Mouse (Mus musculus) neutrophil, adult 59 days (primary cell): ENCODE measurements around the gene Ctbs. TPM values are rescaled to one million over a fixed set of nuclear protein-coding genes. Genes with fewer than 3 reads are reported as not detected.

Experiments used
- total RNA-seq, 2 experiments: library from RNA; stranded (reverse); gene quantifications; 1 replicate in 1 of 2; 2 replicates in 1 of 2; pipeline ENCODE4 v1.2.4; 2023

Ctbs gene
- 10 to 100 TPM; 25.1 to 25.9 TPM for total RNA-seq

DNA sequence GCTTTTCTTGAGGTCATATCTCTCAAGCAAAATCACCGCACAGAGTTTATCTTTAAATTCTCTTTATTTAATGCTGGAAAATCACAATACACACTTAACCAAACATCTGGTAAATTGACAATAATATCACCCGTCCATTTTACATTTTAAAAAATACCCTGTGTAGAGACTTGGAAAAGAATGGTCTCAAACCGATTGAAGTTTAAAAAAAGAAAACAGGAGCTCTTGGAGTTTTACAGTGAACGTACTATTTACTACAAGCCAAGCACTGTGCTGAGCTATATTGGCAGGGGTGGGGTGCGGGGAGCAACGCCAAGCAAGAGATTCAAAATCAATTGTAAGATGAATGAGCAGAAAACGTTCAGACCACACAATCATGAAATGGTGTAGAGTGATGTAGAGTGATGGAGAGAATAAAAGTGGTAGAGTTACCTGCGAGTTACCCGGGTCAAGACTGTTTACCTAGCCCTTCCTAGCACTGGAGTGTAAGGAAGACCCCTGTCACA, at the start of gene Ctbs:
Gene Ctbs, plus strand, starts transcription at position 51 of the 506 bp plus-strand sequence.

DNA sequence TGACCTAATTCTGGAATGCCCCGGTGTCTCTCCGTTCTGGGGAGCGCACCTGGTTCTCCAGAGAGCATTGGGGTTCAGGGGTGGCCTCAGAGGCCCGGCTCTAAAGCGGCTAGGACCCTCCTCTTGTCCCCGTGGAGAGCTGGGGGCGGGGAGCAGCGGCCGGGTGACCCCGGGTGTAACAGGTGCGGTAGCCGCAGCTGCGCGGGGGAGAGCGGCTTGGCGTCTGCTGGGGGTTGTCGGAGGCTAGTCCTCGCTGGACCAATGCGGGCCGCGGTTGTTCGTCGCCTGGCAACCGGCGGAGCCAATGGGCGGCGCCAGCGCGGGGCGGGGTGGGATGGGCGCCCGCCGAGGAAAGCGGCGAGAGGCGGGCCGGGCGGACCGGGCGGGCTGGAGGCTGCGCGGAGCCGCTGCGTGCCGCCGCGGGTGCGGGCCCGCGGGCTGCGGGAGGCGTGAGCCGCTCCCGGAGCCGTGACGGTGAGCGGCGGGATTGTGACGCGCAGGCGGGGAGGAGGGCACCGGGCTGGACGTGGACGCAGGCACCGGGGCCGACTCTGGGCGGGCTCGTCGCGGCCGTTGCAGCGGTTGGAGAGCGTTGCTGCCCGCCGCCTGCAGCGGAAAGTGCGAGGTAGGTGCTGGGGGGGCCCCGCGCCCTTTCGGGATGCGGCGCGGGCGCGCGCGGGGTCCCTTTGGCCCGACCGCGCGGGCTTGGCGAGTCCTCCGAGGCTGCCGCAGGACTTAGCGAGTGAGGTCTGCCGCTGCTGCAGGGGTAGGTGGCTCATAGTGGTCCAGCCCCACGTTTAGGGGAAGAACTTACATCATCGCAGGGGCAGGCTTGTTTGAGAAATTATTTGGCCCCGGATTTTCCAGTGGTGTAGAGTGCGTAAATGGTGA, 45.0 kb upstream of the Ctbs start, which contains the start of gene Ssx2ip:
Gene Ssx2ip, plus strand, starts transcription at position 332 of the 891 bp plus-strand sequence.

DNA sequence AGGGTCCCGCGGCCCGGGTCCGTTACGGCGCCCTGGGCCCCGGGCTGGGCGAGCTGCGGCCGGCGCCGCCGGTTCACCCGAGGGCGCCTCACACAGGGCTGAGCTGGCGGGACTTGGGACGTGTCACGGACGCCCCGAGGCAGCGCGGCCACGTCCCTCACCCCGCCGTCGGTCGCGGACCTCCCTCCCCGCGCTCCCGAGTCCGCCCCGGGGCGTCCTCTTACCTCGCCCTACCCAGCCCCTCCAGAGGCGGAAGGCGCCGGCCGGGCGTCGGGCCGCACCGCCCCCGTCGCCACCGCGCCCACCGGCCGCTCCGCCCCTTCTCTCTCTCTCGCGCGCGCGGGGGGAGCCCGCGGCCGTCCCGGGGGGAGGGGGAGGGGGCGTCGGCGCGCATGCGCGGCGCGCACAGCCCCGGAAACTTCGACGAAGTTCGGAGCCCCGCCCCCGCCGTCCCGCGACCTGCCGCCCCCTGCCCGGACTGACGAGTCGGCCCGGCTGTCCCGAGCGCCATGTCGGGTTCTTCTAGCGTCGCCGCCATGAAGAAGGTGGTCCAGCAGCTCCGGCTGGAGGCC, 49.9 kb downstream of the Ctbs start, which contains the start of the genes Spata1 and Gng5:
Gene Spata1, minus strand, starts transcription at position 323 of the 572 bp plus-strand sequence.
Gene Gng5, plus strand, starts transcription at position 377 of the 572 bp plus-strand sequence.

Other genes starting within 250 kb of the Ctbs start
- gene Lpar3, start 228.8 kb upstream of the Ctbs start, total RNA-seq: under 1 TPM in 1 of 2 experiments, not detected in 1; 0.18 TPM
- gene Ssx2ip, start 45.2 kb upstream of the Ctbs start, total RNA-seq: 10 to 100 TPM in 1 of 2 experiments, 1 to 10 TPM in 1; 7.7 to 10.9 TPM
- 1 to 10 TPM; 5.3 to 6.1 TPM for gene Spata1, start 50.0 kb downstream of the Ctbs start, total RNA-seq
- gene Gng5, start 50.0 kb downstream of the Ctbs start, total RNA-seq: 100 to 1,000 TPM; 288 to 291 TPM
- gene Rpf1, start 71.6 kb downstream of the Ctbs start, total RNA-seq: 10 to 100 TPM; 34.3 to 47.7 TPM
- gene Uox, start 120.6 kb downstream of the Ctbs start, total RNA-seq: not detected
- not detected for gene Dnase2b, start 165.8 kb downstream of the Ctbs start, total RNA-seq
- gene 4930503B20Rik, start 201.5 kb downstream of the Ctbs start, total RNA-seq: not detected
- 1 to 10 TPM in 1 of 2 experiments, not detected in 1; 1.1 TPM for gene Samd13, start 235.8 kb downstream of the Ctbs start, total RNA-seq